Mouse (Mus musculus): Measurements from ENCODE around the gene Trim71. TPM values are rescaled to one million over a fixed set of nuclear protein-coding genes. Genes with fewer than 3 reads are reported as not detected.
"Not testable (repeated sequence)": the region's sequence is repeated elsewhere in the genome, so short reads cannot be mapped to it uniquely, and the experiment has no call there.

The Trim71 gene
- total RNA-seq, 2 experiments from 2014 or later, result 0.69 TPM

- DNase-seq (ENCODE audit: low spot score in 2 of 2), result no peak
- intact Hi-C loops (cut with DNase I), result no loop called here
Observed at GRCm38 (mm10) chr9:114531276-114531675, 32.9 kb downstream of the Trim71 start.

GRCm38 (mm10) chr9:114528680-114529048, 35.5 kb downstream of the Trim71 start:
- DNase-seq (ENCODE audit: low spot score in 2 of 2), result no peak
- intact Hi-C loops (cut with DNase I), result no loop called here

- intact Hi-C loops (cut with DNase I), result no loop called here
- no peak for DNase-seq (ENCODE audit: low spot score in 2 of 2)
Observed at GRCm38 (mm10) chr9:114527992-114528679, 36.0 kb downstream of the Trim71 start.

- intact Hi-C loops (cut with DNase I), result no loop called here
- DNase-seq (ENCODE audit: low spot score in 2 of 2), result peak in 1 of 2 experiments; percentile 11
Observed at GRCm38 (mm10) chr9:114527085-114527484, 37.1 kb downstream of the Trim71 start.

- intact Hi-C loops (cut with DNase I), result no loop called here
- no peak for DNase-seq (ENCODE audit: low spot score in 2 of 2)
Observed at GRCm38 (mm10) chr9:114526581-114526980, 37.6 kb downstream of the Trim71 start.

- DNase-seq (ENCODE audit: low spot score in 2 of 2), result no peak
- intact Hi-C loops (cut with DNase I), result no loop called here
Observed at GRCm38 (mm10) chr9:114525891-114526290, 38.3 kb downstream of the Trim71 start.

GRCm38 (mm10) chr9:114525073-114525633, 39.0 kb downstream of the Trim71 start:
- intact Hi-C loops (cut with DNase I), result no loop called here
- no peak for DNase-seq (ENCODE audit: low spot score in 2 of 2)

GRCm38 (mm10) chr9:114522501-114522900, 41.7 kb downstream of the Trim71 start:
- intact Hi-C loops (cut with DNase I), result no loop called here
- DNase-seq (ENCODE audit: low spot score in 2 of 2), result no peak

GRCm38 (mm10) chr9:114522041-114522440, 42.1 kb downstream of the Trim71 start:
- intact Hi-C loops (cut with DNase I), result no loop called here
- no peak for DNase-seq (ENCODE audit: low spot score in 2 of 2)

GRCm38 (mm10) chr9:114520529-114520928, 43.6 kb downstream of the Trim71 start:
- DNase-seq (ENCODE audit: low spot score in 2 of 2); intact Hi-C loops (cut with DNase I): not testable (repeated sequence)

- intact Hi-C loops (cut with DNase I), result no loop called here
- no peak for DNase-seq (ENCODE audit: low spot score in 2 of 2)
Observed at GRCm38 (mm10) chr9:114518812-114519477, 45.2 kb downstream of the Trim71 start.

- no peak for DNase-seq (ENCODE audit: low spot score in 2 of 2)
- intact Hi-C loops (cut with DNase I), result no loop called here
Observed at GRCm38 (mm10) chr9:114517924-114518497, 46.2 kb downstream of the Trim71 start.

GRCm38 (mm10) chr9:114515364-114515763, 48.8 kb downstream of the Trim71 start, which contains the start of gene C130032M10Rik:
Gene C130032M10Rik, plus strand, starts transcription at chr9:114515697.
- intact Hi-C loops (cut with DNase I), result no loop called here
- DNase-seq (ENCODE audit: low spot score in 2 of 2), result peak; percentile 6

GRCm38 (mm10) chr9:114512831-114513230, 51.3 kb downstream of the Trim71 start:
- intact Hi-C loops (cut with DNase I), result no loop called here
- no peak for DNase-seq (ENCODE audit: low spot score in 2 of 2)

- intact Hi-C loops (cut with DNase I), result no loop called here
- no peak for DNase-seq (ENCODE audit: low spot score in 2 of 2)
Observed at GRCm38 (mm10) chr9:114509785-114510184, 54.4 kb downstream of the Trim71 start.

- no peak for DNase-seq (ENCODE audit: low spot score in 2 of 2)
- intact Hi-C loops (cut with DNase I), result no loop called here
Observed at GRCm38 (mm10) chr9:114507421-114507820, 56.7 kb downstream of the Trim71 start.

GRCm38 (mm10) chr9:114506564-114506963, 57.6 kb downstream of the Trim71 start:
- no peak for DNase-seq (ENCODE audit: low spot score in 2 of 2)
- intact Hi-C loops (cut with DNase I), result no loop called here

GRCm38 (mm10) chr9:114504816-114505215, 59.4 kb downstream of the Trim71 start, which contains the start of gene Ccr4:
Gene Ccr4, minus strand, starts transcription at chr9:114504916.
- intact Hi-C loops (cut with DNase I), result no loop called here
- DNase-seq (ENCODE audit: low spot score in 2 of 2), result no peak

- intact Hi-C loops (cut with DNase I), result no loop called here
- peak in 1 of 2 experiments; percentile 13 for DNase-seq (ENCODE audit: low spot score in 2 of 2)
Observed at GRCm38 (mm10) chr9:114502711-114503427, 61.3 kb downstream of the Trim71 start.

GRCm38 (mm10) chr9:114501913-114502312, 62.3 kb downstream of the Trim71 start:
- intact Hi-C loops (cut with DNase I), result no loop called here
- DNase-seq (ENCODE audit: low spot score in 2 of 2), result no peak

Measured in left cerebral cortex, postnatal 25 days (tissue).